Mouse (Mus musculus) heart, postnatal 0 days (tissue): Measurements from ENCODE around the gene Nek7.

Experiments
- CTCF ChIP-seq: IDR thresholded peaks from 2 replicates; pipeline ENCODE4 v1.5.1; 2016; ENCODE audit warnings: antibody characterized with exemption, control low read depth, low read depth
- EP300 ChIP-seq: IDR thresholded peaks from 2 replicates; pipeline ENCODE4 v1.6.1; 2016; ENCODE audit warnings: antibody characterized with exemption, low read depth

GRCm38 (mm10) chr1:138596127-138596706 lies 23.7 kb downstream of the Nek7 start:
- TF ChIP-seq CTCF (no peak), EP300 (no peak)
